Mouse (Mus musculus) inflammation-experienced regulatory T-cells (primary cell): ENCODE data around the gene Adprhl1. TPM values are rescaled to one million over a fixed set of nuclear protein-coding genes. Genes with fewer than 3 reads are reported as not detected.

Experiments used
- polyA plus RNA-seq, 2 experiments: library from polyadenylated mRNA; unstranded; fragments of 100-300 nt; shearing (Covaris generic); gene quantifications; one replicate each; pipeline ENCODE4 v1.2.1; 2017

Adprhl1 gene
- 1 to 10 TPM in 1 of 2 experiments, under 1 TPM in 1; 0.46 to 2.0 TPM for polyA plus RNA-seq

GRCm38 (mm10) chr8:13254019-13254418 lies at the start of gene Adprhl1:
Adprhl1 (minus strand) TSS chr8:13254162.

GRCm38 (mm10) chr8:13287692-13288623 lies 34.0 kb upstream of the Adprhl1 start, which contains the start of the genes Dcun1d2 and Tmco3:
Dcun1d2 (minus strand) TSS chr8:13288131.
Tmco3 (plus strand) TSS chr8:13288190.

GRCm38 (mm10) chr8:13200301-13201012 lies 53.5 kb downstream of the Adprhl1 start, which contains the start of gene Grtp1:
Grtp1 (minus strand) TSS chr8:13200620.

Other genes starting within 250 kb of the Adprhl1 start
- 1 to 10 TPM in 1 of 2 experiments, not detected in 1; 1.2 TPM for gene F7, start 228.1 kb downstream of the Adprhl1 start, polyA plus RNA-seq
- gene F10, start 216.9 kb downstream of the Adprhl1 start, polyA plus RNA-seq = under 1 TPM; 0.18 to 0.50 TPM
- 1 to 10 TPM; 3.6 to 4.5 TPM for gene Proz, start 193.2 kb downstream of the Adprhl1 start, polyA plus RNA-seq
- 10 to 100 TPM; 36.2 to 45.0 TPM for gene Pcid2, start 148.7 kb downstream of the Adprhl1 start, polyA plus RNA-seq
- 10 to 100 TPM; 34.7 to 38.6 TPM for gene Cul4a, start 148.5 kb downstream of the Adprhl1 start, polyA plus RNA-seq
- 100 to 1,000 TPM; 217 to 236 TPM for gene Lamp1, start 95.0 kb downstream of the Adprhl1 start, polyA plus RNA-seq
- gene Grtp1, start 53.5 kb downstream of the Adprhl1 start, polyA plus RNA-seq = 1 to 10 TPM; 2.0 to 4.3 TPM
- 10 to 100 TPM; 32.2 to 36.3 TPM for gene Dcun1d2, start 34.0 kb upstream of the Adprhl1 start, polyA plus RNA-seq
- gene Tmco3, start 34.0 kb upstream of the Adprhl1 start, polyA plus RNA-seq = 10 to 100 TPM; 29.6 to 38.1 TPM
- 10 to 100 TPM; 61.5 to 63.5 TPM for gene Tfdp1, start 84.6 kb upstream of the Adprhl1 start, polyA plus RNA-seq
- gene Atp4b, start 142.7 kb upstream of the Adprhl1 start, polyA plus RNA-seq = under 1 TPM in 1 of 2 experiments, not detected in 1; 0.28 TPM
- gene Grk1, start 150.9 kb upstream of the Adprhl1 start, polyA plus RNA-seq = under 1 TPM in 1 of 2 experiments, not detected in 1; 0.42 TPM
- gene Tmem255b, start 181.0 kb upstream of the Adprhl1 start, polyA plus RNA-seq = 1 to 10 TPM in 1 of 2 experiments, not detected in 1; 2.1 TPM
- gene Gas6, start 240.3 kb upstream of the Adprhl1 start, polyA plus RNA-seq = 1 to 10 TPM in 1 of 2 experiments, under 1 TPM in 1; 0.52 to 1.1 TPM